Mouse (Mus musculus) gastrocnemius, postnatal 25 days (tissue): Measurements from ENCODE around the gene Srpk1. TPM values are rescaled to one million over a fixed set of nuclear protein-coding genes. Genes with fewer than 3 reads are reported as not detected.
A peak's percentile ranks its signal among the peaks of the same experiment; 100 is the strongest.
"Not testable (repeated sequence)": the region's sequence is repeated elsewhere in the genome, so short reads cannot be mapped to it uniquely, and the experiment has no call there.

Experiments used
- DNase-seq: peaks from one replicate; pipeline ENCODE4 v3.0.0; 2022
- microRNA-seq, 2 experiments: library from miRNA; unstranded; fragments of <30 nt; microRNA quantifications; one replicate each; pipeline ENCODE4 v1.2.0; 2021; ENCODE audit warnings: borderline replicate concordance in 2 of 2
- total RNA-seq, 2 experiments: library from RNA; stranded (reverse); gene quantifications; 1 replicate in 1 of 2; 2 replicates in 1 of 2; pipeline ENCODE4 v1.2.3; 2021

Gene Srpk1
- total RNA-seq, 2 experiments from 2014 or later = 25.0 to 31.4 TPM

DNA sequence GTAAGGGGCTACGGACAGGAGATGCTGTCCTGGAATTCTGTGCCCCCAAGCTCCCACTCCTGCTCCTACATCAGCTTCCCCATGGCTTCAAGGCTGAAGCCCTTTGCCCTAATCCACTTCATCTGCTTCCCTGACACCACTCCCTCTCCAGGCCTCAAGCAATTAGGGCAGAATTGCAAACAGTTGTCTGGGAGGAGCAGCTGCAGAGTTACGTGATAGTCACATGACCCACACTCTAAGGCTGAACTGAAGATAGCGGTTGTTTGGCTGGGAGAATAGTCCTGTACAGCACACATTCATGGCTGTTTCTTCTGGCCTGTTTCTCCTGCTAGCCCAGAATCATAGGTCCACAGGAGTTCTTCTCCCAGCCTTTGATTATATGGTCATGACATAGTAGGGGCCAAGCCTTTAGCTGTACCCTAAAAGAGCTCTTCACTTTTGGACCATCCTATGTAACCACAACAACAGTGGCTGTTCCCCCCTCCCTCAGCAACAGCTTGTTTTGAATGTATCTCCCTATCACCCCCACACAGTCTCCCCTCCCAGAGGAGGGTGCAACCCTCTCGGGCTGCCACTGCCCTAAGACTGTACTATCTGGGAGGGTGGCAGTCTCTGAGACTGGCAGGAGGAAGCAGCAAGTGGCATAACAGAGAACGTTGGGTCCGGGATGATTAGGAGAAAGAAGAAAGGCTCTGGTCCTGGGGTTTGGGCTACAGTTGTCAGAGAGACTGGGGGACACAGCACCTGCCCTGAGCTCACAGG is 65.7 kb downstream of the Srpk1 start:
- no peak for DNase-seq

- not testable (repeated sequence) for DNase-seq
Measured at GRCm38 (mm10) chr17:28554021-28554420, 68.5 kb downstream of the Srpk1 start.

DNA sequence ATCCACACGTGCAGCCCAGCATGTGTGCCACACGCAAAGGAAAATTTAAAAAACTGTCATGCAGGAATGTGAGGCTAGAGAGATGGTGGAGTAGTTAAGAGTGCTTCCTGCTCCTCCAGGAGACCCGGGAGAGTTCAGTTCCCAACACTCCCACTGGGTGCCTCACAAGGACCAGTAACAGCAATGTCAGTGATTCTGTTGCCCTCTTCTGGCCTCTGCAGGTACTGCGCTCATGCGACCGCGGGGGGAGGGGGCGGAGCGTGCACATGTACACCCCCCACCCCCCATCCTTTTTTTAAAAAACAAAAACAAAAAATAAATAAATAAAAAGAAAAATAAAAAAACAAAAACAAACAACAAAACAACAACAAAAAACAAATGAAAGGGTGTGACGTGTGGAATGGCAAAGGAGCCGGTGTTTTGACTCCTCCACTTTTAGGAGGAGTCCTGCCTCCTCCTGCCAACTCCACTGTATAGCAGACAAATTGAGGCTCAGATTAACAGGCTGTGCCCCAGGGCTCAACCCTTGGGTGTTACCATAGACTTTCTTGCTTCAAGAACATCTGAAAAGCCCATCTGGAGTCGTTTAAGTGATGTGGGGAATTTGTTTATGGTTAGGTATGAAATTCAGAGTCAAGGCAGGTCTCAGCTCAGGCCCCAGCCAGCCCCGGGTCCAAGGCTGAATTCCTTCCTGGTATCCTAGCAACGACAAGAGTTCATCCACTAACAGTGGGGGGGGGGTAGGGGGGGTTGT is 69.3 kb downstream of the Srpk1 start:
- peak; percentile 49 for DNase-seq

DNA sequence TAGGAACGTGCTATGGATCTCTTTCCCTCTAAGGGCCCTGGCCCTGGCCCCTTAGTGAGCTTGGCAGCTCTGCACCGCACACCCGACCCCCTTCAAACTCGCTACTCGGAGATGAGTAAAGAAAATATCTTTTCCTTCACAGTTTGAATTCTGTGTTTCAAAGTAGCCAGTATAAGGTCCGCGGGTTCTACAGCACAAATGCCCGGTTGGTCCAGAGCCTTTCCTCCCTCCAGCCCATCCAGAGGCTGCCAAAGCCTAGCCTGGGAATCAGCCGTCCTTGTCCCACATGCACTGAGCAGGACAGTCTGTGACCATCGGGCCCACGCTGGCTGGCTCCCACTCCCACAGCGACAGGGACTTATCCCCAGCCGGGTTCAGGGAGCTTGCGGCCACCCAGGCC is 73.4 kb downstream of the Srpk1 start, which contains the start of gene Clpsl2:
Gene Clpsl2 (plus strand): TSS at position 301 of the 400 bp plus-strand sequence.
- no peak for DNase-seq

DNA sequence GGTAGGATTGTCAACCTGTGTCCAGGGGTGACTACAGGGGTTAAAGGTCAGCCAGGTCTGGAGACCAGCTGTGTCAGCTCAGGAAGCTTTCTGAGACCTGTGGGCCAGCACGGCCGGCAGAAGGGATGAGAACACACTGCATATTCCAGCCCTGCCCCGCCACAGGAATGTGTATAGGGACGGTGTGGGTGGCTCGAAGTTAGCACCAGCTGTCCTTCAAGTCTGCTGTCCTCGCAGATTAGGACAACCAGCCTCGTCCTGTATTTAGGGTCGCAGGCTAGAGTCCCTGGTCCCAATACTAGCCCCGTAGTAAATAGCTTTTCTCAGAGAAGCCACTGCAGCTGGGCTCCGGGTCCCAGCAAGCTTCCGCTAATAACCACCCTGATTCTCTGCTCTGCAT is 74.0 kb downstream of the Srpk1 start:
- no peak for DNase-seq

DNA sequence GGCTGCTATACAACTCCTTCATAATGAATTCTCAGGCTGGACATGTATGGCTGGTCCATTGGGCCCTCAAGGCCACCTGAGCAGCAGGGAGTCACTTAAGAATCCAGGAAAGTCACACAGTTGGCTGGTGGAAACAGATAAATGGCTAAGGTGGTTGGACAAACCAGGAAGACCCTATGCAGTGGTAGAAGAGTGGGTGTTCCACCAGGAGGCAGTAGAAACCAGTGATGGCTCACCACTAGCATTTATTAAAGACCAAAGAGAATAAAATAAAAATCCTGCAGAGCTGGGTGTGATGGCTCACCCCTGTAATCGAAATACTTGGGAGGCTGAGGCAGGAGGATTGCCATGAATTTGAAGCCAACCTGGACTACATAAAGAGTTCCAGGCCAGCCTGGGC is 75.6 kb downstream of the Srpk1 start:
- DNase-seq = no peak

GRCm38 (mm10) chr17:28537881-28538280 is 84.6 kb downstream of the Srpk1 start:
- DNase-seq = no peak

Small RNA genes lying within 50 kb of the gene (microRNA-seq; reads per million reads assigned to microRNA genes)
- 0 reads per million in 2 experiments for gene Mir6969

Other genes starting within 250 kb of the Srpk1 start
- 10 to 100 TPM; 61.0 to 63.6 TPM for gene Fkbp5, start 105.2 kb downstream of the Srpk1 start, total RNA-seq
- not detected for gene Armc12, start 91.9 kb downstream of the Srpk1 start, total RNA-seq
- not detected for gene Clpsl2, start 73.3 kb downstream of the Srpk1 start, total RNA-seq
- not detected for gene Clps, start 61.9 kb downstream of the Srpk1 start, total RNA-seq
- gene Lhfpl5, start 47.1 kb downstream of the Srpk1 start, total RNA-seq = not detected
- gene Slc26a8, start 67.5 kb upstream of the Srpk1 start, total RNA-seq = under 1 TPM in 1 of 2 experiments, not detected in 1; 0.27 TPM
- gene Mapk14, start 68.6 kb upstream of the Srpk1 start, total RNA-seq = 10 to 100 TPM; 68.0 to 81.3 TPM
- under 1 TPM in 1 of 2 experiments, not detected in 1; 0.94 TPM for gene AC170998.1, start 103.4 kb upstream of the Srpk1 start, total RNA-seq
- gene Mapk13, start 146.6 kb upstream of the Srpk1 start, total RNA-seq = under 1 TPM in 1 of 2 experiments, not detected in 1; 0.16 TPM
- 10 to 100 TPM; 12.1 to 12.3 TPM for gene Brpf3, start 178.4 kb upstream of the Srpk1 start, total RNA-seq
- not detected for gene Pnpla1, start 235.7 kb upstream of the Srpk1 start, total RNA-seq